Mouse (Mus musculus) kidney, embryonic 14.5 days (tissue): ENCODE measurements around the gene Sppl3. TPM values are rescaled to one million over a fixed set of nuclear protein-coding genes. Genes with fewer than 3 reads are reported as not detected.

ENCODE experiments used
- ATAC-seq: fragments of 200-750 bp; cut with Nextera tagmentation; 2 replicates; pipeline ENCODE4 v1.8.0; 2017; ENCODE audit warnings: moderate number of reproducible peaks, mild to moderate bottlenecking, moderate TSS enrichment, moderate library complexity; ENCODE audit not compliant: low FRiP score, low TSS enrichment
- H3K27ac ChIP-seq: fragments of 300-500 bp; sonication (generic); 2 replicates; pipeline ENCODE4 v1.5.1; 2014; ENCODE audit warnings: low read depth, mild to moderate bottlenecking, low read length, moderate library complexity, mixed read lengths
- H3K27me3 ChIP-seq: fragments of 300-500 bp; sonication (generic); 2 replicates; pipeline ENCODE4 v1.6.1; 2014; ENCODE audit warnings: mild to moderate bottlenecking, low read length; ENCODE audit not compliant: control insufficient read depth, insufficient read depth
- H3K36me3 ChIP-seq: fragments of 300-500 bp; sonication (generic); 2 replicates; pipeline ENCODE4 v1.6.1; 2014; ENCODE audit warnings: low read length, mixed read lengths; ENCODE audit not compliant: control insufficient read depth, insufficient read depth
- H3K4me1 ChIP-seq: fragments of 300-500 bp; sonication (generic); 2 replicates; pipeline ENCODE4 v1.6.1; 2014; ENCODE audit warnings: low read length, mixed read lengths; ENCODE audit not compliant: control insufficient read depth, insufficient read depth
- H3K4me2 ChIP-seq: fragments of 300-500 bp; sonication (generic); replicated peaks from 2 replicates; pipeline ENCODE4 v1.6.1; 2014; ENCODE audit warnings: low read depth, mild to moderate bottlenecking, low read length
- H3K4me3 ChIP-seq: fragments of 300-500 bp; sonication (generic); 2 replicates; pipeline ENCODE4 v1.5.1; 2014; ENCODE audit warnings: mild to moderate bottlenecking, low read length
- H3K9ac ChIP-seq: fragments of 300-500 bp; sonication (generic); 2 replicates; pipeline ENCODE4 v1.6.1; 2014; ENCODE audit warnings: low read depth, mild to moderate bottlenecking, low read length, moderate library complexity
- H3K9me3 ChIP-seq: fragments of 300-500 bp; sonication (generic); 2 replicates; pipeline ENCODE4 v1.6.1; 2016; ENCODE audit warnings: low read length; ENCODE audit not compliant: control insufficient read depth
- WGBS: fragments of 180-500 bp; shearing (Covaris S2); extraction: QIAGEN DNeasy Blood & Tissue Kit; methylation state at CpG from one replicate; pipeline ENCODE4 v1.1.7; 2014; 5-methylcytosine and 5-hydroxymethylcytosine counted together
- polyA plus RNA-seq: library from polyadenylated mRNA; unstranded; fragments of >200 nt; fragmentation: Nextera tagmentation; extraction: Ambion mirVana; gene quantifications from 2 replicates; pipeline ENCODE4 v1.2.1, GENCODE M21; 2014

Gene Sppl3
- polyA plus RNA-seq, 1 experiment from 2014 or later, result 23.9 TPM

DNA sequence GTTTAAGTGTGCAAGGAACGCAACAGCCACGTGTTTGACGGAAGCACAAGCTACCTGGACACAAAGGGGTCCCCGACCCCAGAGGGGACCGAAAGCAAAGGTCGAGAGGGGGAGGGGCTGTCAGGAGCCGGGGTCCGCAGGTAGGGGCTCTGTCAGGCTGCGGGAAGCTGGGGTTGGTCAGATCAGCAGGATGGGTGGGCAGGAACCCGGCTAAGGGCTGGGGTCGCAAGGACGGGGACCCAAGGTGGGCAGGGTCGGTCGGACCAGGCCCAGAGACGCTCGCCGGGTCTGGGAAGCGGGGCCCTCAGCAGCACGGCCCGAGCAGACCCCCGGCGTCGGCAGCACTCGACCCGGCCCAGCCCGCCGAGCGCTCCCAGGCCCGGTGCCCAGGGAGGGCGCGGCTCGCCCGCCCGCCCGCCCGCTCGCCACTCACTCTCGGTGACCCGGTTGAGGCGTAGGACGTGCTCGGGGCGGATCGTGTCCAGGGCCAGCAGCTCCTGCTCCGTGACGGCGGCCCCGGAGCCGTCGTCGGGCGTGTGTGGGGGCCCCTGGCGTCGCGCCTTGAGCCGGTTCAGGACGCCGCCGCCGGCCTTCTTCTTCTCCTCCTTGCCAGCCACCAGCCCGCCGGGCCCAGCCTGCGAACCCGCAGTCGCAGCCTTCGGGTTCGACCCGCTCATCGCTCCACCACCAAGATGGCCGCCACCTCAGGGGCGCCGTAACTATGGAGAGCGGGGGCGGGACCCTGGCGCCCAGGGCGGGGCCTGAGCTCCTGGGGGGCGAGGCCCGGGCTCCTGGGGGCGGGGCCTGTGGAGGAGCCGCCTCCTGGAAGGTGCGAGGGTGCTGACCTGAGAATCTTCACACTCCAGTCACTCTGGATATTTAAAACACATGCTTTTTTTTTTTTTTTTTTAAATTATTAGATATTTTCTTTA is 123.6 kb downstream of the Sppl3 start, which contains the start of gene Unc119b:
Unc119b (minus strand) TSS at position 742 of the 932 bp plus-strand sequence.
- Histone ChIP-seq H3K4me1 (peaks cover 6% of the 10 kb centered on the region; the same call in 1 of the 2 replicates), H3K9ac (peak within 1 kb of the TSS; percentile 87), H3K9me3 (no peaks in the 10 kb centered on the region), H3K27ac (no peak within 1 kb of the TSS), H3K36me3 (peaks cover 12% of the 10 kb centered on the region), H3K4me2 (peak within 1 kb of the TSS; percentile 96), H3K4me3 (peak within 1 kb of the TSS; percentile 78), H3K27me3 (no peaks in the 10 kb centered on the region)
- WGBS, result under 1% methylated on average over 52 of the region's 81 CpGs
- peak; percentile 94 for ATAC-seq

DNA sequence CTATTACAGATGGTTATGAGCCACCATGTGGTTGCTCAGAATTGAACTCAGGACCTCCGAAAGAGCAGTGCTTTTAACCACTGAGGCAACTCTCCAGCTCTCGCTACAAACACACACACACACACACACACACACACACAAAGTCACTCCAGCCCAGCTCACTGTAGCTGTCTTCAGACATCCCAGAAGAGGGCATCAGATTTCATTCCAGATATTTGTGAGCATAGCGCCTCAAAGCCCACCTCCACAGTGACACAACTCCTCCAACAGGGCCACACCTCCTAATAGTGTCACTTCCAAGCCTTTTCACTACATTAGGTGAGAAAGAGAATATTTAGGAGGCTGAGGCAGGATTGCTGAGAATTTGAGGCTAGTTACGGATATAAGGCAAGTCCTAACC is 128.2 kb downstream of the Sppl3 start:
- Histone ChIP-seq H3K27me3 (no peaks in the 10 kb centered on the region), H3K36me3 (peaks cover 6% of the 10 kb centered on the region; the same call in 1 of the 2 replicates), H3K27ac (no peak overlapping the region), H3K4me3 (no peak overlapping the region), H3K4me1 (no peaks in the 10 kb centered on the region), H3K4me2 (no peak overlapping the region), H3K9ac (no peak overlapping the region), H3K9me3 (no peaks in the 10 kb centered on the region)
- 54% methylated on average over 4 of the region's 4 CpGs for WGBS
- ATAC-seq, result no peak

DNA sequence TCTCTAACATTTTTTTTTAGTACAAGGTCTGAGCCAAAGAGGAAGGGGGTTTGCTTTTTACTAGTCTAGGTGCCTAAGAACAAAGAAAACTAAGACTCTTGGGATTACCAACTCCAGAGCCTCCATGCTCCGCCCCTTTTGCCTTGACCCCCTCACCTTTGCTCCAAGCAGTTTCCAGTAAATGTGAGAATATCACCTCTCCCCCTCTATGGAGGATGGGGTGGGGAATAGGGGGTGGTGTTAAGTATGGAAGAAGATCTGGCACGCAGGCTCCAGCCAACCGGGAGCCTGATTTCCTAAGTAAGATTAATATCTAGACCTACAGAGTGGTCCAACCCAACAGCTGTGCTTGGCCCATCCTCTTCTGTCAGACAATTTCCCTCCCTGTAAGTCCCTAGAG is 129.8 kb downstream of the Sppl3 start:
- H3K27ac ChIP-seq, result no peak overlapping the region
- H3K36me3 ChIP-seq, result peaks cover 20% of the 10 kb centered on the region
- WGBS, result 60% methylated on average over 3 of the region's 3 CpGs

DNA sequence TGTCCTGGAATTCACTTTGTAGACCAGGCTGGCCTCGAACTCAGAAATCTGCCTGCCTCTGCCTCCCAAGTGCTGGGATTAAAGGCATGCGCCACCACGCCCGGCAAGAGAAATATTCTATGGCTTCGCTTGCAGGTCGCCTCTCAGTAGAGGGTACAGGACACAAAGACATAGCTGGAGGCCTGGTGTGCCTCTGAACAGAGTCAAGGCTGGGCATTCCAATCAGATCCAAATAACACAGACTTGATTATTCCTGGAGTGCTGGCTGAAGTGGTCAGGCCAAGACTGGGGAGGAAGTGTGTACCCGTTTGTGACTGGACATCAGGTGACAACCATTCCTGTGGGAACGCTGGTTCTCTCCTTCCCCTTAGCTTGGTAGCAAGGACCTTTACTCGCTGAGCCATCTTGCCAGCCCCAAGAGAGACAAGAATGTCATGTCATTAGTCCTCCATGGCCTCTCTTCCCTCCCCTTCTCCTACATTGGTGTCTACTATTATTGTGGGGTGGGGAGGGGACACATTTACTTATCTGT is 131.3 kb downstream of the Sppl3 start:
- ATAC-seq, result no peak

More for the DNA sequence above, 129.8 kb downstream of the Sppl3 start:
- H3K4me1 ChIP-seq, result no peaks in the 10 kb centered on the region
- no peak for ATAC-seq
- H3K4me3 ChIP-seq, result no peak overlapping the region
- no peaks in the 10 kb centered on the region for H3K9me3 ChIP-seq
- H3K27me3 ChIP-seq, result no peaks in the 10 kb centered on the region
- H3K4me2 ChIP-seq, result no peak overlapping the region
- H3K9ac ChIP-seq, result no peak overlapping the region

DNA sequence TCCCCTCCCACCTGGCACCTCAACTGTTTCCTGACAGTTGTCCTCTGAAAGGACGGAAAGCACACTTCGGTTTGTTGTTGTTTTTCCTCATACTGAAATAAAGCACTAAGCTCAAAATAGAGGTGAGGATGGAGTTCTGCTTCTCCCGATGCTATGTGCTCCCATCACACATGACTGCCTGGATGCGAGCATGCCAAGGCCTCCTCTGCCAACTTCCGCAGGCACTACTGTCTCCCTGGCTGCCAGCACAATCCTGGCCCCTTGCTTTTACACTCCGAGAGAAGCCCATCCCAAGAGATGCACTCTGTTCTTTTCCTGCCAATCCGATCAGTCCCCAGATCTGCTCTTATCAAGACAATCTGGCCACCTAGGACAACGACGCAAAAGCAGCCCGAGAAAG is 132.6 kb downstream of the Sppl3 start:
- Histone ChIP-seq H3K4me2 (no peak overlapping the region), H3K9me3 (no peaks in the 10 kb centered on the region), H3K4me3 (no peak overlapping the region), H3K9ac (no peak overlapping the region), H3K4me1 (no peaks in the 10 kb centered on the region), H3K36me3 (peaks cover 48% of the 10 kb centered on the region), H3K27me3 (no peaks in the 10 kb centered on the region), H3K27ac (no peak overlapping the region)
- WGBS, result 79% methylated on average over 10 of the region's 10 CpGs
- no peak for ATAC-seq

More for the DNA sequence above, 131.3 kb downstream of the Sppl3 start:
- Histone ChIP-seq H3K36me3 (peaks cover 35% of the 10 kb centered on the region), H3K4me1 (no peaks in the 10 kb centered on the region), H3K9me3 (no peaks in the 10 kb centered on the region), H3K27me3 (no peaks in the 10 kb centered on the region), H3K27ac (no peak overlapping the region), H3K4me2 (no peak overlapping the region), H3K4me3 (no peak overlapping the region), H3K9ac (no peak overlapping the region)
- WGBS, result 86% methylated on average over 9 of the region's 9 CpGs

DNA sequence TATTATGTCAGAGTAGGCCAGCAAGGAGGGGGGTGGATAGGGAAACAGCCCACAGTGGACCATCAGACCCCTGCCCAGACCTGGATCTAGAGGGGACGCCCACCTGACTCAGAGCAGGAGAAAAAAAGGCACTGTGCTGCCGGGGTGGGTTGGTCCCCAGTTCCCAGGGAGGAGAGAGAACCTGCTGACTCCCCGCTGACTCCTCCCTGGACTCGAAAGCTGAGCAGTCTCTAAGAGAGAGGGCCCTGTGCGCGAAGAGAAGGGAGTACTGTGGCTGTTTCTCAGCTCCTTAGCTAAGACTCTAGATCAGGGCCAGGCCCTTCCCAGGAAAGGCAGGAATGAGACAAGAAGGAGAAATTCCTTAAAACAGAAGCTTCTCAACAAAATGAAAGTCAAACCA is 133.5 kb downstream of the Sppl3 start:
- Histone ChIP-seq H3K27ac (peak overlapping the region; percentile 17; the same call in 1 of the 2 replicates), H3K4me3 (no peak overlapping the region), H3K9ac (no peak overlapping the region), H3K4me1 (no peaks in the 10 kb centered on the region), H3K36me3 (peaks cover 57% of the 10 kb centered on the region), H3K9me3 (no peaks in the 10 kb centered on the region; the same call in 1 of the 2 replicates), H3K4me2 (no peak overlapping the region), H3K27me3 (no peaks in the 10 kb centered on the region)
- WGBS, result 70% methylated on average over 6 of the region's 6 CpGs
- ATAC-seq, result no peak

DNA sequence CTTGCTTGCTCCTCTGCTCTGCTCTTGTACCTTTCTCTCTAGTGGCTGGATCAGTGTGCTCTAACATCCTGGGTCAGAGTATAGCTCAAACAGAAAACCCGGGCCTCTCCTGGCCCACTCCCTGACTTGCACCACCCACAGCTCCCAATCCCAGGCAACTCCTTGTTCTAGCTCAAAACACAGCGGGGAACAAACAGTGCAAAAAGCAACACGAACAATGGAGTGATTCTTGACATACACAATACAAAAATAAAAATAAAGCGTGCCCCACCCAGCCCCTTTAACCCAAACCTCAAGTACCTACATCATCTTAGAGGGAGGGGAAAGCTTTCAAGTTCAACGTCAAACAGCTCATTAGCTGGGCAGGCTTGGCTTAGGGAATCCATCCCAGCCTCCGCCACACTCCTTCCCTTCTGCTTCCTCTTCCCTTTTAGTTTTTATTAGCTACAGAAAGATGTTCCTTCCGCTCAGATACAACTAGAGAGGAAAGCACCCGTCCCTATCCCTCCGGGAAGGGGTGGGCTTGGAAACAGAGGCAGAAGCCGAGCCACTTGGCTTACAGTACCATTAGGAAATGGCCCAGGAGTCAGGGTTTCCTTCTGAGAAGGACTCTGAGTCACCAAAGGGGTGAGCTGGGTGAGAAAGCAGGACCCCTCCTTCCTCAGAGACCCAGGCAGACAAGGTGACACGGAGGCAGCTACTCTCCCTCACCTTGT is 134.5 kb downstream of the Sppl3 start:
- Histone ChIP-seq H3K4me1 (no peaks in the 10 kb centered on the region; the same call in 1 of the 2 replicates), H3K27me3 (no peaks in the 10 kb centered on the region), H3K9ac (no peak overlapping the region), H3K4me3 (no peak overlapping the region), H3K36me3 (peaks cover 66% of the 10 kb centered on the region), H3K4me2 (no peak overlapping the region), H3K9me3 (no peaks in the 10 kb centered on the region; the same call in 1 of the 2 replicates), H3K27ac (no peak overlapping the region)
- 72% methylated on average over 11 of the region's 11 CpGs for WGBS
- ATAC-seq, result no peak

DNA sequence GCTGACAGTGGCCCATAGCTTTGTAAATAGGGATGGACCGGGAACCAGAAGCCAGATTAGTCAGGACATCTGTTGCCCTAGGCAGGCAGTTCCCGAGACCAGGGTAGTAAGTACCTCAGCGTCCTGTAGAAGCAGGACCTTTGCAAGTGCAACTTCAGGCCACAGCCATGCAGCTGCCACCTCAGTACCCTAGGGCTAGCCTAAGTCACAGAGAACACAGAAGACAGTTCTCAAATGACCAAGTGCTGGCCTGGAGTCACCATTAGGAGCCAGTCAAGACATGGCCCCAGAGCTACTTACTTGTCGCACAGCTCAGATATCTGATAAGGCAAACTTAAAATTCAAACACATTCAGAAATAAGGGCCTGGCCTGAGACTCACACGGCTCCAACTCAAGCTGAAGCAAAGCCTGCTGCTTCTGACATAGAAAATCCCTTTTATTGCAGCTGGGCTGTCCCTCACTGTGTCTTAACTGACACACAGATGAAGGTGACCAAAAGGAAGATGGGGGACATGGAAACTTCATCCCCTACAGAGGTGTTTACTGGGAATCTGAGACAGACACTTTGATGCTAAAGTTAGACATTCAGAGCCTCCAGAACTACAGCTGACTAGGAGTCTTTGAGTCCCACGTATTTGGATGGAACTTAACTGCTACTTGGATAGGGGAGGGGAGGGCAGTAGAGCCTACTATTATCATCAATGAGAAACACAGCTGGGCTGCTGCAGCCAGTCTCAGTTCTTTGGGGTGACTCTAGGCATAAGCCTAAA is 135.2 kb downstream of the Sppl3 start:
- 64% methylated on average over 6 of the region's 6 CpGs for WGBS
- Histone ChIP-seq H3K9me3 (no peaks in the 10 kb centered on the region; the same call in 1 of the 2 replicates), H3K4me3 (no peak overlapping the region), H3K4me2 (no peak overlapping the region), H3K27me3 (no peaks in the 10 kb centered on the region), H3K4me1 (peaks cover 4% of the 10 kb centered on the region; the same call in 1 of the 2 replicates), H3K9ac (no peak overlapping the region), H3K36me3 (peaks cover 74% of the 10 kb centered on the region), H3K27ac (no peak overlapping the region)
- no peak for ATAC-seq
